Mouse (Mus musculus) liver, adult 2 months (tissue): ENCODE data around the gene Katnal1.

Experiments
- CTCF ChIP-seq: fragments of 200-500 bp; IDR thresholded peaks from 2 replicates; pipeline ENCODE4 v1.5.1; 2011; ENCODE audit warnings: low read depth, low read length, control low read depth
- POLR2A ChIP-seq: fragments of 200-500 bp; IDR thresholded peaks from 2 replicates; pipeline ENCODE4 v1.6.1; 2011; ENCODE audit warnings: low read length, control low read depth; ENCODE audit not compliant: insufficient read depth; ENCODE audit errors: extremely low read depth

DNA sequence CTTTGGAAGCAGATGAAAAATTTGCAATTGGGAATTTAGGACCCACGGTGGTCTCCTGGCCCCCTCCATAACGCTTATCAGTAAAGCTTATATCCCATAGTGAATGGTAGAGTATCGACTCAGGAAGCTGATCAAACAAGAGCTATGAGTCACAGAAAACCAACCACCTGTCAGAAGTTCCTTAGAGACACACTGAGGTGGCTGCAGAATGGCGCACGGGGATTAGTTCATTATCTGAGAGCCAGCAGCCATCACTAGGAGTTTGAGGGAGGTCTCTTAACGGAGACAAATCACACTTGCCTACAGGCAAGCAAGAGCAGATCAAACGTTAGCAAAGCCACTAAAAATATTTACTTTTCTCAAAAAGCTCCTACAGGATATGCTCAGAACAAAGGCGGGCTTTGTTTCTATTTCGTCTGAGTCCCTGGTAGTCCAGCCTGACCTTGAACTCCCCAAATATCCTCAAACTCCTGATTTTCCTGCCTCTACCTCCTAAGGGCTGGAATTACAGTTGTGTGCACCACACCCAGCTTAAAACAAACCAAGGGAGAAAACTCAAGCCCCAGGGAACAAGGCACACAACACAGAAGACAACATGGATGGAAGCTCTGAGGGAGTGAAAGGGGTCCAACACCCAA is 27.9 kb upstream of the Katnal1 start:
- TF ChIP-seq CTCF (no peak), POLR2A (no peak)
